Mouse (Mus musculus): ENCODE results near the gene Cacna2d3. TPM values are rescaled to one million over a fixed set of nuclear protein-coding genes. Genes with fewer than 3 reads are reported as not detected.

Gene Cacna2d3
- polyA plus RNA-seq, 1 experiment from 2014 or later, result 0.54 TPM

- H3K4me1 ChIP-seq (ENCODE audit: control insufficient read depth, insufficient read depth, low read length), result no peaks in the 10 kb centered on the region
- H3K9ac ChIP-seq (ENCODE audit: low read length), result no peak overlapping the region
- H3K9me3 ChIP-seq (replicated peaks; ENCODE audit: control insufficient read depth, low read length), result no peaks in the 10 kb centered on the region
- H3K27me3 ChIP-seq (ENCODE audit: control insufficient read depth, insufficient read depth, low read length), result no peaks in the 10 kb centered on the region
- no peak overlapping the region for H3K27ac ChIP-seq (ENCODE audit: low read length)
- WGBS, result 87% methylated on average over 3 of the region's 3 CpGs
- H3K36me3 ChIP-seq (ENCODE audit: control insufficient read depth, insufficient read depth), result no peaks in the 10 kb centered on the region
- ATAC-seq (replicated peaks; ENCODE audit: extremely low read depth, insufficient read depth, low FRiP score), result no peak
- no peak overlapping the region for H3K4me2 ChIP-seq (ENCODE audit: low read depth, low read length)
- H3K4me3 ChIP-seq (ENCODE audit: low read length), result no peak overlapping the region
Measured at GRCm38 (mm10) chr14:29556152-29556551, 165.5 kb downstream of the Cacna2d3 start.

DNA sequence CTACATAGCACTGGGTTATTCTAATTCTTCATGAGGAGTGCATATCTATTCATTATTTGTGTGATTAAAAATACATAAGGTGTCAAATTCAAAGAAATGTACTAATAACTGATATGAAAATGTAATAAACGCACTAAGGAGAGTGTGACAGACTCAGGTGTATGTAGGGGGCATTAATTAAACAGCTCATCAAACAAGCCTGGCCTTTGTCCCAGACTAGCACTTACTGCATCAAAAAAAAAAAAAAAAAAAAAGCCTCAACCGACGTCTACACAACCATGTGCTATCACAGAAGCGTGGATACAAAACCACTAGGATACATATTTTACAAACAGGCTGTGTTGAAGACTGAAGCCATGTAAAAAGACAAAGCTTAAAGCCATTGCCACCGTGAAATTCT, 169.2 kb downstream of the Cacna2d3 start:
- ATAC-seq (replicated peaks; ENCODE audit: extremely low read depth, insufficient read depth, low FRiP score), result no peak
- H3K4me2 ChIP-seq (ENCODE audit: low read depth, low read length), result no peak overlapping the region
- no peaks in the 10 kb centered on the region for H3K4me1 ChIP-seq (ENCODE audit: control insufficient read depth, insufficient read depth, low read length)
- H3K36me3 ChIP-seq (ENCODE audit: control insufficient read depth, insufficient read depth), result no peaks in the 10 kb centered on the region
- no peak overlapping the region for H3K27ac ChIP-seq (ENCODE audit: low read length)
- H3K9me3 ChIP-seq (replicated peaks; ENCODE audit: control insufficient read depth, low read length), result no peaks in the 10 kb centered on the region
- H3K27me3 ChIP-seq (ENCODE audit: control insufficient read depth, insufficient read depth, low read length), result no peaks in the 10 kb centered on the region
- WGBS, result 77% methylated on average over 5 of the region's 5 CpGs
- no peak overlapping the region for H3K9ac ChIP-seq (ENCODE audit: low read length)
- H3K4me3 ChIP-seq (ENCODE audit: low read length), result no peak overlapping the region

DNA sequence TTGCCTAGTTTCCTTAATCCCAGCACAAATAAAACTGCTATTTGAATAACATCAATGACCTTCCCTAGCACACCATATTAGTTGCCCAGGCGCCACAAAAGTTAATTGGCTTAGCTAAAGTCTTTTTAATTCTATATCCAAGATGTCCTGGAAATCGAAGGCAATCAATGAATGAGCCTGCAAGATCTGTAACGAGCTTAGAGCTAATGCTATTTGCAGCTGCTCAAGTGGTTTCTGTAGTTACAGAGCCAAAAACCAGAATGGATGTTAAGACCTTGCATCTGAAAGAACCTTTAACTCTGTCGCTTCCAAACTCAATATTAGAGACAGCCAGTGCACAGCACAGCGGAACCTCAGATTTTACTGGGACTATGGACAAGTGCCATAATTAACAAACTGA, 173.0 kb downstream of the Cacna2d3 start:
- Histone ChIP-seq H3K36me3 (ENCODE audit: control insufficient read depth, insufficient read depth) (no peaks in the 10 kb centered on the region), H3K9ac (ENCODE audit: low read length) (no peak overlapping the region), H3K4me2 (ENCODE audit: low read depth, low read length) (no peak overlapping the region), H3K27ac (ENCODE audit: low read length) (no peak overlapping the region), H3K4me3 (ENCODE audit: low read length) (no peak overlapping the region), H3K27me3 (ENCODE audit: control insufficient read depth, insufficient read depth, low read length) (no peaks in the 10 kb centered on the region), H3K4me1 (ENCODE audit: control insufficient read depth, insufficient read depth, low read length) (no peaks in the 10 kb centered on the region), H3K9me3 (replicated peaks; ENCODE audit: control insufficient read depth, low read length) (no peaks in the 10 kb centered on the region)
- ATAC-seq (replicated peaks; ENCODE audit: extremely low read depth, insufficient read depth, low FRiP score), result no peak
- 72% methylated on average over 5 of the region's 5 CpGs for WGBS

DNA sequence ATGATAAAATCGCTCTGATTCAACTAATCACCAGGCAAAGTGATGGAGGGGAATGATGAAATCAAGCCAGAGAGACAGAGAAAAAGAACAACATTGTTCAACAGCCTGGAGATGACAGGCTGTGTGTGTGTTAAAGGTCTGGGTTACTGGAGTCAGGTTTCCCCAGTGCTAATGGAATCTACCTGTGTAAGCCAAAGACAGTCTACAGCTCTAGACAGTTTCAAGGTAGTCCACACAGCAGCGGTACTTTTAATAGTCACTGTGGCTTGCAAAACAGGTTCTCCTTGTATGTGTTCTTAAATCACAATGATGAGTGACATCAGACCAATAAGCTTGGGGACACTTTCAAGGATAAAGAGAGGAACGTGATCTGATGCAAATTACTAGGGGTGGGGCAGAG, 191.1 kb downstream of the Cacna2d3 start:
- Histone ChIP-seq H3K4me1 (ENCODE audit: control insufficient read depth, insufficient read depth, low read length) (no peaks in the 10 kb centered on the region), H3K4me2 (ENCODE audit: low read depth, low read length) (no peak overlapping the region), H3K36me3 (ENCODE audit: control insufficient read depth, insufficient read depth) (no peaks in the 10 kb centered on the region), H3K9me3 (replicated peaks; ENCODE audit: control insufficient read depth, low read length) (no peaks in the 10 kb centered on the region), H3K4me3 (ENCODE audit: low read length) (no peak overlapping the region), H3K27me3 (ENCODE audit: control insufficient read depth, insufficient read depth, low read length) (no peaks in the 10 kb centered on the region), H3K9ac (ENCODE audit: low read length) (no peak overlapping the region), H3K27ac (ENCODE audit: low read length) (no peak overlapping the region)
- 74% methylated on average over 3 of the region's 3 CpGs for WGBS
- ATAC-seq (replicated peaks; ENCODE audit: extremely low read depth, insufficient read depth, low FRiP score), result no peak

DNA sequence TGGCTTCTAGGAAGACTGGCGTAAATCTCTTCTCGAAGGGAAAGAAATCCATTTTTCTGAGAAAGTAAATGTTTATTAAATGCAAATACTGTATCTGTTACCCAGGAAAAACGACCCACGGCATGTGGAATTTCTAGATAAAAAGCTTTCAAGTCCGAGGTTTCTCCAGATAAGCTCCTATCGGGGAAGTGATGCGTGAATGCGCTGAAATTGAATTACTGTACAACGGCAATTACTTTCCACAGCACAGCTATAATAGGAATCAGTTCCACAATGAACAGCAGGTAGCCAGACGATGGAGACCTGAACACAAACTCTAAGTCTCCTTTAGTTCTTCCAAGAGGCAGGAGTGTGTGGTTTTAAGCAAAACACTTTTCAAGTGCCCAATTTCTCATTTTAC, 193.0 kb downstream of the Cacna2d3 start:
- Histone ChIP-seq H3K4me3 (ENCODE audit: low read length) (no peak overlapping the region), H3K27me3 (ENCODE audit: control insufficient read depth, insufficient read depth, low read length) (no peaks in the 10 kb centered on the region), H3K36me3 (ENCODE audit: control insufficient read depth, insufficient read depth) (no peaks in the 10 kb centered on the region), H3K9me3 (replicated peaks; ENCODE audit: control insufficient read depth, low read length) (no peaks in the 10 kb centered on the region), H3K27ac (ENCODE audit: low read length) (no peak overlapping the region), H3K9ac (ENCODE audit: low read length) (no peak overlapping the region), H3K4me2 (ENCODE audit: low read depth, low read length) (no peak overlapping the region), H3K4me1 (ENCODE audit: control insufficient read depth, insufficient read depth, low read length) (no peaks in the 10 kb centered on the region)
- whole genome bisulfite sequencing, result 42% methylated on average over 10 of the region's 10 CpGs
- no peak for ATAC-seq (replicated peaks; ENCODE audit: extremely low read depth, insufficient read depth, low FRiP score)

DNA sequence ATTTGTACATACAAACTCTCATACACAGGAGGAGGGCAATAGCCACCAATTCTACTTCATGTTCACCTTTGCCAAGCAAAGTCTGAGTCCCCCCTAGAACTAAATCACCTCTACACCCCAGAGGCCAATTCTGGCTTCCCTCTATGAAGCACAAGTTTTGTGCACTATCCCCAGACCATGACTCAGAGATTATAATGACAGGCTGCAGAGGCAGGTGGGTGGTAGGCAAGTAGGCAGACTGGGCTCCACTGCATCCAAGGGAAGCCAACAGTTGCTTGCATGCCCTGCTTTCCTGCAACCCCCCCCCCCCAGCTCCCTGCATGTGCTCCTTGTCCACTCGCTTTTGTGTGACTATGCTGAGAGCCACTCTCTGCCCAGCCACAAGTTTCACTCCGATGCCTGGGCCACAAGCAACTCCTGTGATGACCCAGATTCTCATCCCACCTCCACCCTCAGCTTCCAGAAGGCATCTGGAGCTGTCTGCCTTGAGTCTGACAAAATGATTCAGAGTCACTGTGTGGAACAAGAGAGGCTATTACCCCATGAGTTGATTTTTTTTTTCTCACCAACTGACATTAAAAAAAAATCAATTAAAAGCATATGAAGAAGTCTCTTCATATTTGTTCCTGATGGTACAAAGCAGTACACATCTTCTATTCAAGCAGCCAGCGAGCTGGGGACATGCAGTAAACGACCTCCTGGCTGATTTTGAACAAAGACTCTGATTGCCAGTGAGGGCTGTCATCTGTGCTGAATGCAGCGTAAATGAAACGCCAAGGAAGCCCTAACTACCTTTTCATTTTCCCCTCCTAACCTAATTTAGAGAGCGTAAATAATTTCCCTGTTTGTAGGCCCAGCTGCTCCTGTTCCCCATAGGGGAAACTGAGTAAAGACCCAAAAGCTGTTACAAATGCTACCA, 201.7 kb downstream of the Cacna2d3 start:
- Histone ChIP-seq H3K27ac (ENCODE audit: low read length) (no peak overlapping the region), H3K9ac (ENCODE audit: low read length) (no peak overlapping the region), H3K9me3 (replicated peaks; ENCODE audit: control insufficient read depth, low read length) (no peaks in the 10 kb centered on the region), H3K36me3 (ENCODE audit: control insufficient read depth, insufficient read depth) (no peaks in the 10 kb centered on the region), H3K4me3 (ENCODE audit: low read length) (no peak overlapping the region), H3K4me1 (ENCODE audit: control insufficient read depth, insufficient read depth, low read length) (no peaks in the 10 kb centered on the region), H3K4me2 (ENCODE audit: low read depth, low read length) (no peak overlapping the region), H3K27me3 (ENCODE audit: control insufficient read depth, insufficient read depth, low read length) (no peaks in the 10 kb centered on the region)
- ATAC-seq (replicated peaks; ENCODE audit: extremely low read depth, insufficient read depth, low FRiP score), result no peak
- 70% methylated on average over 7 of the region's 7 CpGs for WGBS

- H3K27me3 ChIP-seq (ENCODE audit: control insufficient read depth, insufficient read depth, low read length), result no peaks in the 10 kb centered on the region
- H3K4me1 ChIP-seq (ENCODE audit: control insufficient read depth, insufficient read depth, low read length), result no peaks in the 10 kb centered on the region
- H3K27ac ChIP-seq (ENCODE audit: low read length), result no peak overlapping the region
- no peak overlapping the region for H3K4me2 ChIP-seq (ENCODE audit: low read depth, low read length)
- no peaks in the 10 kb centered on the region for H3K36me3 ChIP-seq (ENCODE audit: control insufficient read depth, insufficient read depth)
- H3K4me3 ChIP-seq (ENCODE audit: low read length), result no peak overlapping the region
- ATAC-seq (replicated peaks; ENCODE audit: extremely low read depth, insufficient read depth, low FRiP score), result no peak
- no peak overlapping the region for H3K9ac ChIP-seq (ENCODE audit: low read length)
- 30% methylated on average over 5 of the region's 5 CpGs for WGBS
- H3K9me3 ChIP-seq (replicated peaks; ENCODE audit: control insufficient read depth, low read length), result no peaks in the 10 kb centered on the region
Measured at GRCm38 (mm10) chr14:29502667-29503066, 219.0 kb downstream of the Cacna2d3 start.

DNA sequence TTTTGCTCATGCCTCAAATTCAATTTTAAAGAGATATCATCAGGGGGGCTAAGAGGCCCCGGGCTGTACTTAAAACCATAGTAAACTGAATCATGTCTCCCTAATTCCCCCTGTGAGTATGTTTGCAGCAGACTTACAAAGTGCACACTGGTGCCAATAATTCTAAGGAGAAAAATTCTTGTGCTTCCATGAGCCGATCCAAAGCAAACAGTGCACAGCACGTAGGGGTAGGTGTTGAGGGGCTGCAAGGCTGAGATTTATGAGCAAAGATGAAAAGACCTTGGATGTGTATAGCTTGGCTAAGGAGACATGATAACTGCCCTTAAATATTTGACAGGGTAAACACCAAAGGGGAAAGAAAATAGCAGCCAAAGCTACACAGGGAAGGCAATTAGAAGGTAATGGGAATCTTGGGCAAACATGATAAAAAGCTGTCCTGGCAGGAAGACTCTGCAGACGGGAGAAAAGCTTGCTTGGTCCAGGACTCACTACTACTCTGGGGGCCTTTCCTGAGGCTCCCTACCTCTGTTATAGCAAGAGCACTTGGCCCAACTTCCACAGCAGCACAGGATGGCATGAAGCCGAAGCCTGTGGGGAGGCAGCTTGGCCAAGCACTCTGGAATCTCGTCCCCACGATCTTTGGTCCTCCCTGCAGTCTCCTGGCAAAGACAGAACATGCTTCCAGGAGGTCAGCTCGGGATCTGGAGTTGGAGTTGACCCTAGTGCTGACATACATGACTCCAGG, 222.9 kb downstream of the Cacna2d3 start:
- Histone ChIP-seq H3K27ac (ENCODE audit: low read length) (no peak overlapping the region), H3K27me3 (ENCODE audit: control insufficient read depth, insufficient read depth, low read length) (no peaks in the 10 kb centered on the region), H3K4me3 (ENCODE audit: low read length) (no peak overlapping the region), H3K36me3 (ENCODE audit: control insufficient read depth, insufficient read depth) (no peaks in the 10 kb centered on the region), H3K9ac (ENCODE audit: low read length) (no peak overlapping the region), H3K4me2 (ENCODE audit: low read depth, low read length) (no peak overlapping the region), H3K9me3 (replicated peaks; ENCODE audit: control insufficient read depth, low read length) (no peaks in the 10 kb centered on the region), H3K4me1 (ENCODE audit: control insufficient read depth, insufficient read depth, low read length) (no peaks in the 10 kb centered on the region)
- ATAC-seq (replicated peaks; ENCODE audit: extremely low read depth, insufficient read depth, low FRiP score), result no peak
- 55% methylated on average over 8 of the region's 8 CpGs for WGBS

DNA sequence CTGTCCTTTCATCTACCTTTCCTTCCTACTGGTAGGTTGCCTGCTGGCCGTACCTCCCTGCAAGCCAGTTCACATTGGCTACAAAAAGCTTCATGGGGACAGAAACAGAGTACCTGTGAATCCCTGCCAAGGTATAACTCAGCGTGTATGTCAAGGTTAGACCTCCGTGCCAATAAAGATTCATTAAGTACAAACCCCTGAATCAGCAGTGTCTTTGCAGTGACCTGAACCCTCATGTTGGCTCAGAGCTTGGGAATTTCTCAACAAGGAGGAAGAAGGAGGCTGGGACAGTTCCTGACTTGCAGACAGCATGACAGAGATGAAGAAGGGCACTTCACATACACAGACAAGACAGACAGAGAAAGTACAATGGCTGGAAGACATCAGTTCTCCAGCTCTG, 225.1 kb downstream of the Cacna2d3 start:
- H3K27me3 ChIP-seq (ENCODE audit: control insufficient read depth, insufficient read depth, low read length), result no peaks in the 10 kb centered on the region
- no peak overlapping the region for H3K4me3 ChIP-seq (ENCODE audit: low read length)
- ATAC-seq (replicated peaks; ENCODE audit: extremely low read depth, insufficient read depth, low FRiP score), result no peak
- H3K27ac ChIP-seq (ENCODE audit: low read length), result no peak overlapping the region
- whole genome bisulfite sequencing, result 73% methylated on average over 3 of the region's 3 CpGs
- no peaks in the 10 kb centered on the region for H3K9me3 ChIP-seq (replicated peaks; ENCODE audit: control insufficient read depth, low read length)
- no peak overlapping the region for H3K4me2 ChIP-seq (ENCODE audit: low read depth, low read length)
- no peak overlapping the region for H3K9ac ChIP-seq (ENCODE audit: low read length)
- no peaks in the 10 kb centered on the region for H3K36me3 ChIP-seq (ENCODE audit: control insufficient read depth, insufficient read depth)
- no peaks in the 10 kb centered on the region for H3K4me1 ChIP-seq (ENCODE audit: control insufficient read depth, insufficient read depth, low read length)
